Mouse (Mus musculus) spleen, postnatal 4 days (tissue): ENCODE measurements around the gene Gpr160.

Experiments
- DNase-seq, 2 experiments: peaks; one replicate each; pipeline ENCODE4 v3.0.0; 2022; ENCODE audit warnings: low spot score in 2 of 2

Gpr160 gene

DNA sequence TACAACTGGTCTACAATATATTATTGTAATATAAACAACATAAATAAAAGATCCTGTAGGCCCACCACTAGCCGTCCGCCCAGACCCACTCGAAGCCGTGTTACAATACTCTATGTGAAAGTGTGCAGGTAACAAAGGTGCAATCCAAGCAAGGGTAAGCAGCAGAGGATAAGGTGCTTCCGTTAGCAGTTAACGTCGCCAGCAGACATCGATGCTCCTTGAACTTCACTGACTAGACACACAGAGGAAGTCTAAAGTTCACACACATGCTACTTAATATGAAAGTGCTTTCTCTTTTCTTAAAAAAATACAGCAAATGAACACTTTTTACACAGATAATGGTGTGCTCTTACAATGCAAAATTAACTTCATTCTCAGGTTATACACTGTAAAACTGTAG is 43.7 kb downstream of the Gpr160 start:
- no peak for DNase-seq

DNA sequence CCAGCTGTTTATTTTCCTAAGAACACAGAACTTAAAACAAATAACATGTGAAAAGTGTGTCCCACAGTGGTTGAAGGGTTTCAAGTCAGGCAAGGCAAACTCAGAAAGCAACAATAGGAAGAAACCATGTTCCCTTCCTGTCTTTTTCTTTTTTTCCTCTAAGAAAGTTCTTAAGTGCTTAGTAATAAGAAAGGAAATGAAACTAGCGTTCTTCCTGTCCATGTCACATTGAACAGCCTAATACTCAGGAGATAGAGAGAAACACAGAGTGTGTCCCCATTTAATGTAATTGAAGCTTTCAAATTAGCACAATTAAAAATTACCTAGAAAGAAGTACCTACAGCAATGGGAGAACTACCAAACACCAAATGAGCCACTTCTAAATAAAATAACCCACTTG is 48.9 kb downstream of the Gpr160 start:
- no peak for DNase-seq

DNA sequence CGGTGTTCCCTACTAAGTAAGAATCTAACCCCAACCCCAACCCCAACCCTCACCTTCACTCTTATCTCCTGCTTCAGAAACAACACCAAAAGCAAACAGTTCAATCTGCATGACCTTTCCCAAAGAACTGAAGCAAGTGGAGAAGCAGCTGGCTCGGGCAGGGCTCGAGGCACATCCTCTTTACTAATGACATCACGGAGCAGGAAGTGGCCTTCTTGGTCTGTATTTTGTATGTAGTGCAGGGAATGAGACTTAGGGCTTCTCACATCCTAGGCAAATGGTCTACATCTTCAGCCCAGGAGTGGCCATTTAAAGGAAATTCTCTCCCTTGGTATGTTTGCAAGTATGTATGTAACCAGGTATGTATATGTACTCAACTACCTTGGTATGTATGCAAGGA is 61.4 kb downstream of the Gpr160 start:
- no peak for DNase-seq

DNA sequence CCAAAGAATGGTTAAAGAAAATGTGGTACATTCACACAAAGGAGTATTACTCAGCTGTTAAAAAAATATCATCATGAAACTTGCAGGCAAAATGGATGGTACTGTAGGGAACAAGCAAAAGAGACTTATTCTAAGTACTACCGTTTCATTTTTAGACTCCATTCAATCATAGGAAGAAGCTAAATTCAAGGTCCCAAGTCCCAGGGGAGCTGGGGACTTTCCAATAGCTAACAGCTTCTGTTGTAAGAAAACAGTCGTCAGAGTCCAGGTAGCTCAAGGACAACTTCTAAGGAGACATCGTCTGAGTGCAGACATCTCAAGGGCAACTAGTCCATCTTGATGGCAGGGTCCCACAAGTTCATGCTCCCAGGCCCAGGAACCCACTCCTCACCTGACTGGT is 71.9 kb downstream of the Gpr160 start:
- no peak for DNase-seq

DNA sequence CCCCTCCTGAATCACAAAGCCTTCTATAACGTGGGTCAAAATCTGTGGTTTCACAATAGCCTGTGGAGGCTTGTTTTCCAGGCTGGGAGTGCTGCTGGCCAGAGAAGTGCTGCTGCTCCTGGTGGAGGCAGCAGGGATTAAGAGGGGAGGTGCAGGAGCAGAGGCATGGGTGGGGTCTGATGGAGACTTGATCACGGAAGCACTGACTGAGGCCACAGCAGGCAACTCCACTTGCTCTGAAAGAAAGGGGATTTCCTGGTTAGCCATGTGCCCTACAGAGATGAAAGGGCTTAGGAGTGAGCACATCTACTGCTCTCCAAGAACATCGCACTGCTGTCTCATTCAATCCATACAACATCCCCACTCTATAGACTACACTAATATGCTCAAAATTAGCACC is 74.1 kb downstream of the Gpr160 start:
- no peak for DNase-seq

DNA sequence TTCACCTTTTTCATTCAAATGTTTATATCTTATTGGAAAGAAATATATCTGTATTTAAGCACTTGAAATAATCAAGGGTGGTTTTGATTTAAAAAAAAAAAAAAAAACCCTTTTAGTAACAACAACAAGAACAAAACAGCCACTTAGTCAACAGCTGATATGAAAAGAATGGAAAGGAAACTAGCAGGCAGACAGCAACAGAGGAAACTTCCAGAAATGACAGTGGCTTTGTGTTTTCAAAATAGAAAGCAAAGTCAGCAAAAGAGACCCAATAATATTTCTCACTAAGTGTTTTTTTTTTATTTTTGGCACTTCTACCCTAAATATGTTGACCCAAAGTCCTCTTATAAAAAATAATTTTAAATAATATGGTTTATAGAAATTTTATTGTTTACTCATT is 78.6 kb downstream of the Gpr160 start:
- no peak for DNase-seq
